Mouse (Mus musculus) left cerebral cortex, adult 9 months (tissue): ENCODE measurements at regions not wholly inside any gene's neighbourhood (a gene's known extent, or its start where the extent isn't known, plus 50 kb on each side); places are given as distances from the start of the nearest gene placed in this dataset.
"Not testable (repeated sequence)": the region's sequence is repeated elsewhere in the genome, so short reads cannot be mapped to it uniquely, and the experiment has no call there.

Source experiments
- DNase-seq, 2 experiments: peaks; one replicate each; pipeline ENCODE4 v3.0.0; 2022; ENCODE audit warnings: low spot score in 2 of 2

- DNase-seq = no peak
These were observed 59.1 kb downstream of the Klf6 start for GRCm38 (mm10) chr13:5920422-5920821.

GRCm38 (mm10) chr13:5931433-5931832 is 70.2 kb downstream of the Klf6 start:
- DNase-seq = no peak

- DNase-seq = no peak
These were observed 76.2 kb downstream of the Klf6 start for GRCm38 (mm10) chr13:5937436-5937835.

GRCm38 (mm10) chr13:5937970-5938369 is 76.7 kb downstream of the Klf6 start:
- DNase-seq = no peak

GRCm38 (mm10) chr13:5939368-5939767 is 78.1 kb downstream of the Klf6 start:
- no peak for DNase-seq

GRCm38 (mm10) chr13:5952863-5953262 is 91.6 kb downstream of the Klf6 start:
- peak in 1 of 2 experiments; percentile 5 for DNase-seq

GRCm38 (mm10) chr13:5955121-5955520 is 93.8 kb downstream of the Klf6 start:
- not testable (repeated sequence) for DNase-seq

GRCm38 (mm10) chr13:5956145-5956544 is 94.9 kb downstream of the Klf6 start:
- DNase-seq = no peak

GRCm38 (mm10) chr13:5962947-5963346 is 101.7 kb downstream of the Klf6 start:
- DNase-seq = no peak

- DNase-seq = no peak
These were observed 103.3 kb downstream of the Klf6 start for GRCm38 (mm10) chr13:5964626-5965025.

GRCm38 (mm10) chr13:5978615-5979014 is 117.3 kb downstream of the Klf6 start:
- DNase-seq = no peak

- no peak for DNase-seq
These were observed 126.2 kb downstream of the Klf6 start for GRCm38 (mm10) chr13:5987491-5987890.

- DNase-seq = no peak
These were observed 127.1 kb downstream of the Klf6 start for GRCm38 (mm10) chr13:5988407-5988806.

GRCm38 (mm10) chr13:6000559-6001217 is 139.4 kb downstream of the Klf6 start:
- DNase-seq = no peak

- no peak for DNase-seq
These were observed 139.9 kb downstream of the Klf6 start for GRCm38 (mm10) chr13:6001218-6001564.

GRCm38 (mm10) chr13:6005901-6006300 is 144.6 kb downstream of the Klf6 start:
- no peak for DNase-seq

GRCm38 (mm10) chr13:6009671-6010070 is 148.4 kb downstream of the Klf6 start:
- no peak for DNase-seq

- DNase-seq = no peak
These were observed 165.9 kb downstream of the Klf6 start for GRCm38 (mm10) chr13:6027207-6027606.

GRCm38 (mm10) chr13:6028878-6029277 is 167.6 kb downstream of the Klf6 start:
- no peak for DNase-seq

GRCm38 (mm10) chr13:6029461-6029860 is 168.2 kb downstream of the Klf6 start:
- DNase-seq = no peak

GRCm38 (mm10) chr13:6030128-6030527 is 168.8 kb downstream of the Klf6 start:
- DNase-seq = no peak

- no peak for DNase-seq
These were observed 178.8 kb downstream of the Klf6 start for GRCm38 (mm10) chr13:6040132-6040531.

GRCm38 (mm10) chr13:6040663-6041062 is 179.4 kb downstream of the Klf6 start:
- no peak for DNase-seq

- DNase-seq = no peak
These were observed 181.2 kb downstream of the Klf6 start for GRCm38 (mm10) chr13:6042495-6042894.
